Mouse (Mus musculus) MEL (cell line): ENCODE data around the gene Relb.
"Not testable (repeated sequence)": the region's sequence is repeated elsewhere in the genome, so short reads cannot be mapped to it uniquely, and the experiment has no call there.

Source experiments
- BHLHE40 ChIP-seq: IDR thresholded peaks from 2 replicates; pipeline ENCODE4 v1.6.1; 2012; ENCODE audit warnings: low read depth, mild to moderate bottlenecking, inconsistent platforms, low read length, improper control_type of control experiment, borderline replicate concordance
- CTCF ChIP-seq, 3 experiments: IDR thresholded peaks in 2 of 3; conservative IDR thresholded peaks in 1 of 3; 2 replicates each; pipeline ENCODE4 v1.5.1; 2011 to 2012; ENCODE audit warnings: low read length in 3 of 3, low read depth in 2 of 3, mild to moderate bottlenecking in 2 of 3, improper control_type of control experiment in 1 of 3, inconsistent platforms in 1 of 3, mixed read lengths in 1 of 3, moderate library complexity in 1 of 3; ENCODE audit not compliant: control insufficient read depth in 1 of 3, insufficient read depth in 1 of 3, poor library complexity in 1 of 3, severe bottlenecking in 1 of 3
- EP300 ChIP-seq, 2 experiments: IDR thresholded peaks; 2 replicates each; pipeline ENCODE4 v1.6.1; 2011; ENCODE audit warnings: improper control_type of control experiment in 2 of 2, low read length in 2 of 2, low read depth in 1 of 2, mild to moderate bottlenecking in 1 of 2
- GATA1 ChIP-seq: IDR thresholded peaks from 2 replicates; pipeline ENCODE4 v1.6.1; 2011; ENCODE audit warnings: low read depth, low read length, improper control_type of control experiment
- MAFK ChIP-seq: IDR thresholded peaks from 2 replicates; pipeline ENCODE4 v1.6.1; 2011; ENCODE audit warnings: low read depth, mild to moderate bottlenecking, low read length, improper control_type of control experiment, borderline replicate concordance
- MAX ChIP-seq: IDR thresholded peaks from 2 replicates; pipeline ENCODE4 v1.6.1; 2011; ENCODE audit warnings: low read length, improper control_type of control experiment
- POLR2A ChIP-seq, 2 experiments: IDR thresholded peaks; 2 replicates each; pipeline ENCODE4 v1.6.1; 2011 to 2012; ENCODE audit warnings: low read length in 2 of 2, mild to moderate bottlenecking in 2 of 2, control low read depth in 1 of 2, improper control_type of control experiment in 1 of 2, low read depth in 1 of 2, moderate library complexity in 1 of 2; ENCODE audit not compliant: control insufficient read depth in 1 of 2, insufficient read depth in 1 of 2, poor library complexity in 1 of 2
- SMC3 ChIP-seq: IDR thresholded peaks from 2 replicates; pipeline ENCODE4 v1.6.1; 2011; ENCODE audit warnings: low read depth, low read length, improper control_type of control experiment
- TBP ChIP-seq: IDR thresholded peaks from 2 replicates; pipeline ENCODE4 v1.8.0; 2011; ENCODE audit warnings: low read depth, low read length, improper control_type of control experiment
- ZMIZ1 ChIP-seq: IDR thresholded peaks from 2 replicates; pipeline ENCODE4 v1.6.1; 2012; ENCODE audit warnings: low read depth, mild to moderate bottlenecking, inconsistent platforms, low read length, improper control_type of control experiment, moderate library complexity

- not testable (repeated sequence) for TF ChIP-seq MAX; MAFK; BHLHE40; EP300 (IDR thresholded peaks at IDR 0.05; ENCODE audit: low read depth in 1 of 2, low read length in 2 of 2); SMC3; CTCF (IDR thresholded peaks at IDR 0.05 in 2 of 3, conservative IDR thresholded peaks at IDR 0.05 in 1 of 3; ENCODE audit: control insufficient read depth in 1 of 3, insufficient read depth in 1 of 3, low read depth in 2 of 3, low read length in 3 of 3, poor library complexity in 1 of 3, severe bottlenecking in 1 of 3); GATA1
- TF ChIP-seq POLR2A (IDR thresholded peaks at IDR 0.05; ENCODE audit: control insufficient read depth in 1 of 2, insufficient read depth in 1 of 2, low read depth in 1 of 2, low read length in 2 of 2, poor library complexity in 1 of 2) (peak in 1 of 2 experiments; percentile 28; a peak in 1 of 4 replicates), TBP (peak; percentile 95), ZMIZ1 (peak; percentile 22; the same call in 1 of the 2 replicates)
These were observed 24.5 kb downstream of the Relb start for GRCm38 (mm10) chr7:19604606-19605214.
